Mouse (Mus musculus) embryonic facial prominence, embryonic 11.5 days (tissue): ENCODE measurements around the gene 2410004B18Rik. TPM values are rescaled to one million over a fixed set of nuclear protein-coding genes. Genes with fewer than 3 reads are reported as not detected.
"Not testable (repeated sequence)": the region's sequence is repeated elsewhere in the genome, so short reads cannot be mapped to it uniquely, and the experiment has no call there.

Experiments
- ATAC-seq: fragments of 200-750 bp; cut with Nextera tagmentation; replicated peaks from 2 replicates; pipeline ENCODE4 v1.8.0; 2017; ENCODE audit warnings: low read depth; ENCODE audit not compliant: insufficient number of reproducible peaks, low FRiP score, low TSS enrichment
- DNase-seq: peaks from one replicate; pipeline ENCODE4 v3.0.0-alpha.2; 2015; ENCODE audit warnings: low spot score
- H3K27ac ChIP-seq: fragments of 300-500 bp; sonication (generic); replicated peaks from 2 replicates; pipeline ENCODE4 v1.5.1; 2014; ENCODE audit warnings: mild to moderate bottlenecking, low read depth, low read length, control low read depth
- H3K27me3 ChIP-seq: fragments of 300-500 bp; sonication (generic); 2 replicates; pipeline ENCODE4 v1.6.1; 2014; ENCODE audit warnings: mild to moderate bottlenecking, low read length, moderate library complexity, mixed read lengths; ENCODE audit not compliant: control insufficient read depth, insufficient read depth
- H3K36me3 ChIP-seq: fragments of 300-500 bp; sonication (generic); replicated peaks from 2 replicates; pipeline ENCODE4 v1.6.1; 2014; ENCODE audit warnings: low read depth, mild to moderate bottlenecking, low read length, moderate library complexity, mixed read lengths; ENCODE audit not compliant: control insufficient read depth, insufficient read depth
- H3K4me1 ChIP-seq: fragments of 300-500 bp; sonication (generic); 2 replicates; pipeline ENCODE4 v1.6.1; 2014; ENCODE audit warnings: low read length, mixed read lengths; ENCODE audit not compliant: control insufficient read depth, insufficient read depth
- H3K4me2 ChIP-seq: fragments of 300-500 bp; sonication (generic); 2 replicates; pipeline ENCODE4 v1.6.1; 2014; ENCODE audit warnings: low read depth, mild to moderate bottlenecking, control low read depth, low read length, moderate library complexity
- H3K4me3 ChIP-seq: fragments of 300-500 bp; sonication (generic); 2 replicates; pipeline ENCODE4 v1.5.1; 2014; ENCODE audit warnings: low read depth, low read length, control low read depth
- H3K9ac ChIP-seq: fragments of 300-500 bp; sonication (generic); replicated peaks from 2 replicates; pipeline ENCODE4 v1.6.1; 2014; ENCODE audit warnings: mild to moderate bottlenecking, control low read depth, low read length
- H3K9me3 ChIP-seq: fragments of 300-500 bp; sonication (generic); replicated peaks from 2 replicates; pipeline ENCODE4 v1.6.1; 2016; ENCODE audit warnings: mild to moderate bottlenecking, low read length, inconsistent platforms, mixed read lengths; ENCODE audit not compliant: control insufficient read depth
- WGBS: fragments of 180-500 bp; shearing (Covaris S2); extraction: QIAGEN DNeasy Blood & Tissue Kit; methylation state at CpG from one replicate; pipeline ENCODE4 v1.1.7; 2014; 5-methylcytosine and 5-hydroxymethylcytosine counted together
- polyA plus RNA-seq: library from polyadenylated mRNA; unstranded; fragments of >200 nt; fragmentation: Nextera tagmentation; extraction: Ambion mirVana; gene quantifications from 2 replicates; pipeline ENCODE4 v1.2.1, GENCODE M21; 2014

2410004B18Rik gene
- polyA plus RNA-seq, 1 experiment from 2014 or later = 70.0 TPM

GRCm38 (mm10) chr3:145904850-145905776, 32.7 kb upstream of the 2410004B18Rik start:
- DNase-seq (peak; percentile 90), ATAC-seq (peak; percentile 61)
- 53% methylated on average over 22 of the region's 22 CpGs for WGBS
- Histone ChIP-seq H3K4me1 (no peaks in the 10 kb centered on the region), H3K36me3 (no peaks in the 10 kb centered on the region), H3K4me2 (no peak overlapping the region), H3K9ac (no peak overlapping the region), H3K27me3 (no peaks in the 10 kb centered on the region), H3K27ac (no peak overlapping the region), H3K4me3 (no peak overlapping the region), H3K9me3 (no peaks in the 10 kb centered on the region)

- Histone ChIP-seq H3K27me3 (no peaks in the 10 kb centered on the region), H3K4me3 (no peak overlapping the region), H3K9me3 (no peaks in the 10 kb centered on the region), H3K36me3 (no peaks in the 10 kb centered on the region), H3K4me1 (no peaks in the 10 kb centered on the region), H3K27ac (no peak overlapping the region), H3K9ac (no peak overlapping the region), H3K4me2 (no peak overlapping the region)
- DNase-seq (no peak), ATAC-seq (no peak)
- WGBS = 89% methylated on average over 9 of the region's 9 CpGs
Observed at GRCm38 (mm10) chr3:145906582-145906981, 31.2 kb upstream of the 2410004B18Rik start.

- Histone ChIP-seq H3K27me3 (no peaks in the 10 kb centered on the region), H3K4me2 (no peak overlapping the region), H3K9ac (no peak overlapping the region), H3K4me3 (no peak overlapping the region), H3K36me3 (no peaks in the 10 kb centered on the region), H3K4me1 (no peaks in the 10 kb centered on the region), H3K27ac (no peak overlapping the region), H3K9me3 (no peaks in the 10 kb centered on the region)
- ATAC-seq = no peak
- 88% methylated on average over 7 of the region's 7 CpGs for WGBS
- no peak for DNase-seq
Observed at GRCm38 (mm10) chr3:145912512-145912911, 25.3 kb upstream of the 2410004B18Rik start.

GRCm38 (mm10) chr3:145913263-145913662, 24.6 kb upstream of the 2410004B18Rik start:
- Histone ChIP-seq H3K4me3 (no peak overlapping the region), H3K4me1 (no peaks in the 10 kb centered on the region), H3K27me3 (no peaks in the 10 kb centered on the region), H3K36me3 (no peaks in the 10 kb centered on the region), H3K4me2 (no peak overlapping the region), H3K9ac (no peak overlapping the region), H3K27ac (no peak overlapping the region), H3K9me3 (no peaks in the 10 kb centered on the region)
- DNase-seq (no peak), ATAC-seq (no peak)
- 70% methylated on average over 6 of the region's 6 CpGs for WGBS

- not testable (repeated sequence) for ATAC-seq, H3K36me3 ChIP-seq, H3K4me3 ChIP-seq, H3K4me2 ChIP-seq, H3K27ac ChIP-seq, H3K4me1 ChIP-seq, H3K9ac ChIP-seq, H3K9me3 ChIP-seq, DNase-seq, H3K27me3 ChIP-seq
- WGBS = 69% methylated on average over 7 of the region's 7 CpGs
Observed at GRCm38 (mm10) chr3:145913942-145914341, 23.9 kb upstream of the 2410004B18Rik start.

GRCm38 (mm10) chr3:145916374-145916773, 21.4 kb upstream of the 2410004B18Rik start:
- no peak overlapping the region for H3K4me3 ChIP-seq
- WGBS = 90% methylated on average over 5 of the region's 5 CpGs
- no peak for ATAC-seq

GRCm38 (mm10) chr3:145916826-145917225, 21.0 kb upstream of the 2410004B18Rik start:
- no peaks in the 10 kb centered on the region for H3K9me3 ChIP-seq
- 79% methylated on average over 4 of the region's 4 CpGs for WGBS
- no peaks in the 10 kb centered on the region for H3K36me3 ChIP-seq
- ATAC-seq (no peak), DNase-seq (no peak)
- H3K4me3 ChIP-seq = no peak overlapping the region
- H3K4me1 ChIP-seq = no peaks in the 10 kb centered on the region
- no peaks in the 10 kb centered on the region for H3K27me3 ChIP-seq
- no peak overlapping the region for H3K27ac ChIP-seq
- no peak overlapping the region for H3K4me2 ChIP-seq
- H3K9ac ChIP-seq = no peak overlapping the region

More at GRCm38 (mm10) chr3:145916374-145916773, 21.4 kb upstream of the 2410004B18Rik start:
- Histone ChIP-seq H3K27ac (no peak overlapping the region), H3K36me3 (no peaks in the 10 kb centered on the region), H3K9ac (no peak overlapping the region), H3K4me1 (no peaks in the 10 kb centered on the region), H3K9me3 (no peaks in the 10 kb centered on the region), H3K27me3 (no peaks in the 10 kb centered on the region), H3K4me2 (no peak overlapping the region)
- DNase-seq = no peak
